Mouse (Mus musculus): ENCODE measurements around the gene Elf4.
"Not testable (repeated sequence)": the region's sequence is repeated elsewhere in the genome, so short reads cannot be mapped to it uniquely, and the experiment has no call there.

The Elf4 gene

DNA sequence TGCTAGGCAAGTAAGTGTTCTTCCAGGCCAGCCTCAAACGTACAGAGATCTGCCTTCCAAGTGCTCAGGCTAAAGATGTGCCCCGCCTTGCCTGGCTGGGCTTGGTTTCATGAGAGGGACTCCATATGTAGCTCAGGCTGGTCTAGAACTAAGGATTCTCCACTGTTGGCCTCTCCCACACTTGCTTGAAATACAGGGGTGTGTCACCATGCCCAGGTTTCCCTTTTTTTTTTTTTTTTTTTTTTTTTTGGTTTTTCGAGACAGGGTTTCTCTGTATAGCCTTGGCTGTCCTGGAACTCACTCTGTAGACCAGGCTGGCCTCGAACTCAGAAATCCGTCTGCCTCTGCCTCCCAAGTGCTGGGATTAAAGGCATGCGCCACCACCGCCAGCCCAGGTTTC is 26.9 kb downstream of the Elf4 start:
- not testable (repeated sequence) for DNase-seq (ENCODE audit: low read depth, low spot score)

DNA sequence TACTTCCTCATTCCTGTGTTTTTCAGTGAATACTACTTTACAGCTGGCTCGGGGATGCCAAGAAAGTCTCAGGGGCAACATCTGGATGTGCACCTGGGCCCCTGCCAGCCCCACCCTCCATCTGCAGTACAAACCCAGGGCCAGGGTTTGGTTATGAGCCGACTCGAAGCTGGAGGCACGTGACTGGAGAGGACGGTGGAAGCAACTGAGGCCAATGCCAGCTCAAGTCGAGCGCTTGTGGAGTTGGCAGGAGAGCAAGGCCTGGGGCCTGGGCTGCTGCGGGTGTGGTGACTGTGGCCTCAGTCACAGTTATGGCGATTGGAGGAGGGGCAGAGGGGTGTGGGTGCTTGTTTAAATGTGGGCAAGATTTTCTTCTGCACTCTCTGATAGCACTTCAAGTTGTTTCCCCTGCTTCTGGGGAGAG is 27.4 kb downstream of the Elf4 start:
- DNase-seq (ENCODE audit: low read depth, low spot score) = no peak

DNA sequence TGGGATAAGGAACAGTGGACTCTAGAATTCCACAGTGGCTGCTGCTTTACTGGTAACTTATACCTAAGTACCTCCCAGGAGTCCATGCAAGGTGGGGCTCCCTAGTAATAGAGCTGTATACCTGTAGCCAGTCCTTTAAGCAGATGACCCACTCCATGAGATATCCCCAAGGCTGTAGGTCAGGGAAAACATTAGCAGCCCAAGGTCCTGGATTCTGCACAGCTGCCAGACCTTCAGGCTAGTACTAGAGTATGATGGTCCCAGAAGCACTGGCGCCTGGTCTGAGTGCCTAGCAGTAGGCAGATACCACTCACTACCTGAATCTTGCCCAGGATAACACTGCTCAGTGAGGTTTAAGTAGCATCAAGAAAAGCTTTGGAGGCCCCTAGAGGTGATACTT is 28.7 kb downstream of the Elf4 start:
- no peak for DNase-seq (ENCODE audit: low read depth, low spot score)

DNA sequence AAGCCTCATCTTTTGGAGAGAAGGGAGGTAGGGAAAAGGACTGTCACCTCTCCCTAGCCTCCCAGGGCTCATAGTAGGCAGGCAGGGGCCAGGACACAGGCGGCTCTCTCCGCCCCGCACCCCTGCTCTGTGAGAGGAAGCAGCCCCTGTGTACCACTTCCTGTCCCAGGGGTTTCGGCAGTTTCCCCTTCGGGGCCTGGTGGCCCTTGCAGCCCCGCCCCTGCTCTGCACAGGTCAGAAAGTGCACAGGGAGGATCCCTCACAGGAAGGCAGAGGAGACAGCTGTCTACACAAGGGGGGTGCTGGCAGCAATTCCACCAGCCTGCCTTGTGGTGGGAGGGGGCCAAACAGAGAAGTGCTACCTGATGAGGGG is 29.4 kb downstream of the Elf4 start:
- no peak for DNase-seq (ENCODE audit: low read depth, low spot score)

DNA sequence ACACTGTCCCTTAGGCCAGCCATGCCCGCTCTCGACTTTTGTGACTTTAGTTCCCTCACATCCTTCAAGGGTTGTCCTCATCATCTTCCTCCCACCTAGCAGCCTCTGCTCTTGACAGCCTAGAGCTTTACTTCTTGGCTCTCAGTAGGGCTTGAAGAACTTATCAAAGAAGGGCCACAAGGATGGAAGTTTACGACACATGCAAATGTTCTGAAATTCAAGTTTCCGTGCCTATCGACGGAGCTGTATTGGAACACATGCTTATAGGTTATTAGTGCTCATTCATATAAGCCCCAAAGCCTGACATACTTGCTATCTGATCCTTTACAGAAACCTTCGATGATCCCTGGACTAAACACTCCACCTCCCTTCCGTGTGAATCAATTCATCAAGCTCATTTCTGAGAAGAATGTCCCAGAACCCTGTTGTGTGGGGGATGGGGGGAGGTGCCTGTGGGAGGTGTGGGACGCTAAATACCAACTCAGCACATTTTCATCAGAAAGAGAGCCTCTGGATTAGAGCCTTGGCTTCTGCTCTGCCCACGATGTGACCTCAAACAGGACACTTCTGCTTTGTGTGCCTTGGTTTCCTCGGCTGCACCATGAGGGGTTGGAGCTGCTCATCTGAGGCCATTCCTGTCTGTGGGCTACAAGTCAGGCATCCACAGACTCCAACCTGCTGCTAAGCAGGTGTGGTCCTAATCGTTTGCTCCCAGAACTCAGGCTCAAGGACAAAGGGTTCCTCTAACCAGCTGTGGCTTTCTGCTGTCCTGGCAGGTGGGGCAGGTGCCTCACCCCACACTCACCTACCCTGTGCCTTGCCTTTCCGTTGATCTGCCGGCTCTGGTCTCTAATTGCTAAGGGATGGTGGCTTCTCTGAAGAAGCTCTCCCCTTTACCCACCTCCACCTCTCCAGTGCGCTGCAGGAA is 30.1 kb downstream of the Elf4 start:
- no peak for DNase-seq (ENCODE audit: low read depth, low spot score)

DNA sequence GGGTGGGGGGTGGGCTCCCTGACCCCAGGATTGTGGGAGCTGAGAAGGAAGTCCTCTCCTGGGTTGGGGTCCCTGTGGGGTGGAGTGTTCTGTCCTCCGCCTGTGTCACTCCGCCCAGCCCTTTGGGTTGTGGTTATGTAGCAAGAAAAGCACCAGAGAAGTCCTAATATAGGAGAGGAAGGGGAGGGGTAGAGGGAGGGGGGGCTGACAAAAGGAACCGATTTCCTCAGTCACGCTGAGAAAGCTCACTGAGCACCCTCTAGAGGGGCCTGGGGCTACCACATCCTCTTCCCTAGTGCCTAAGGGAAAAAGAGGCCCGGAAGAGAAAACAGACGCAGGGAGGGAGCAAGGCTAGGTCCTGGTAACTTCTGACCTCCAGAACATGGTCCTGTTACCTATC is 33.4 kb downstream of the Elf4 start:
- no peak for DNase-seq (ENCODE audit: low read depth, low spot score)

DNA sequence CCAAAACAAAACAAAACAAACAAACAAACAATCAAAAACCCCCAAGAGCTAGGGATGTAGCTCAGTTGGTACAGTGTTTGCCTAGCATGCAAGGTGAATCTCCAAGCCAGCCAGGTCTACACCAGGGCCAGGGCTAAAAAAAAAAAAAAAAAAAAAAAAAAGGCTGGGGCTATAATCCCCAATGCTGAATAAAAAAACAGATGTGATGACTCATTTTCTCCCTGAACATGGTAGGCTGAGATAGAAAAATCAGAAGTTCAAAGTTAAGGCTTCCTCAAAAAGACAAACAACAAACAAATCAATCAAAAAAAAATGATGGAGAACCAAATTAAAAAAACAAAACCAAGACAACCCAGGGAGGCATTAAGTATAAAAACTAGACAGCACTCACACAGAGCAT is 33.8 kb downstream of the Elf4 start:
- no peak for DNase-seq (ENCODE audit: low read depth, low spot score)

DNA sequence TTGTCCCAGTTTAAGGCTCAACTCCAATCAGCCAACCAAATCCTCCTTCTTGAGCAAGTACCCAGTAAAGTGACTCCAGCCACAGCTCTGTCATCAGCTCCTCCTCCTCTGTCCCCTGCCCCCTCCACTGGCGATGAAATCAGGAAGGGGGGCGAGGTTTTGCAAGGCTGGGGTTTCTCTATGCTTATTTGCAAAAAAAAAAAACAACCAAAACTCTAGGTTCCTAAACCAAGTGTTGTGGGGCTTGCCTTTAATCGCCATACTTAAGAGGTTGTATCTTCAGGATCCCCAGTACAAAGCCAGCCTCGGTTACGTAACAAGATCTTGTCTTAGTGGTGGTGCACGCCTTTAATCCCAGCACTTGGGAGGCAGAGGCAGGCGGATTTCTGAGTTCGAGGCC is 34.3 kb downstream of the Elf4 start:
- no peak for DNase-seq (ENCODE audit: low read depth, low spot score)

DNA sequence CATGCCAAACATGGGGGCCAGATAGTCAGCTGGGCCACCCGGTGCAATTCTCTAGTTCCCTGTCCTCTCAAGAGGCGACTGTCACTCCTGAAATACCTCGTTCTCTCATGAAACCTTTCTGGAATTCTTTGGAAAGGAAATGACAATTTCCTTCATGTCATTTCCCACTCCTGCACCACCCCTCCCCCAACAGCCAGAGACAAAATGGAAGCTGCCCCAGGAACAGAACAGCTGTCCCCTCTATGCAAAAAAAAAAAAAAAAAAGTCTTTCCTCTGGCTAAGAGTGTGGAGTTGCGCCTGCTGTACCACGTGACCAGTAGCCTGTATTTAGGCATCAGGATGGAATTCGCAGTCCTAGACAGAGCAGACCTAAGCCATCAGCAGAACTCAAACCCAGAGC is 34.7 kb downstream of the Elf4 start:
- no peak for DNase-seq (ENCODE audit: low read depth, low spot score)

DNA sequence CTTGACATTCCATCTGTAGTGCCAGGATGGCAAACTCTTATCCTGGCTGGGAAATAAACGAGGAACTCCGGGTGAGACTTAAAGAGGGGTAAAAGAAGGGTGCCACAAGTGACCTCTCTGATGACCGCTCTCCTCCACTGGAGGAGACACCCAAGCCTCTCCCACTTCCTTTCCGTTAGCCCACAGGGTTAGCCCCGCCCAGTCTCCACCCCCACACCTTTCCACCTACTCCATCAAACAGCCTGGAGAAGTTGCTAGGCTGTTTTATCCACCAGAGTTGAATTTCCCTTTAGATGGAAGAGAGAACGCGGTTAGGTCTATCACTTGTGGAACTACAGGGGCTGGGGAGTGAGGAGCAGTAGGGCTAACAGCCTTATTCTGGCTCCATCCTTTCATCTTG is 37.7 kb downstream of the Elf4 start:
- no peak for DNase-seq (ENCODE audit: low read depth, low spot score)

DNA sequence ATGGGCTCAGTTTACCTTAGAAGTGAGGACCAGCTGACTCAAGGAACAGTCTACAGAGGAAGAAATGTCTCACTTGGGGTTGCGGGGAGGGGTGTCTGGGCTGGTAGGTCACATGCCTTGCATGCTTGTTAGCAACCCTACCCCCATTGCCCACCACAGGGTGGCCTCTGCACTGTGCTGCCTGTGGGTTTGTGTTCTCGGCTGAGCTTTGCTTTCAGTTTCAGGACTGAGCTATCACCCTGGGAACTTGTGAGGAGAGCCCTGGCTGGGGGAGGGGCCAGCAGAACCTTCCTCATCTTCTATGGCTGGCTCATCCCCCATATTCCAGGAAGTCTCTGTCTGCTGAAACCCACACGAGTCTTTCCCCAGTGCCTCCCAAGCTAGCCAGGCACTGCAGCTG is 38.3 kb downstream of the Elf4 start:
- peak; percentile 33 for DNase-seq (ENCODE audit: low read depth, low spot score)

DNA sequence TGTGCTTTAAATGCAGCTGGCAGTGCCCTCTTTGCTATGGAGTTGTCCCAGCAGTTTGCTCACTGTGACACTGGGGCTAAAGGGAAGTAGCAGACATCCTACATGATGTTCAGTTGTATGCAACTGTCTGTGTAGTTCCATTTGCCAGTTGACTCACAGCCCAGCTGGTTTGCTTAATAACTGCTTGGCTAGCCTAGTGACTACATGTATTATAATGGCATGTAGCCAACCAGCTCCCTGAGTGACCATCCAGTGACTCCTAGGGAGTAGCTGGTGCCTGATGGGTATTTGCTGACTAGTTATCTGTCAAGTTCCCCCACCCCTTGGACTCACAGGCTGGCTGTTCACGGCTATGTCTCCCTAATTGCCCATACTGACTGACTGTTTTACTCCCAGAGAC is 39.3 kb downstream of the Elf4 start:
- DNase-seq (ENCODE audit: low read depth, low spot score) = peak; percentile 36

DNA sequence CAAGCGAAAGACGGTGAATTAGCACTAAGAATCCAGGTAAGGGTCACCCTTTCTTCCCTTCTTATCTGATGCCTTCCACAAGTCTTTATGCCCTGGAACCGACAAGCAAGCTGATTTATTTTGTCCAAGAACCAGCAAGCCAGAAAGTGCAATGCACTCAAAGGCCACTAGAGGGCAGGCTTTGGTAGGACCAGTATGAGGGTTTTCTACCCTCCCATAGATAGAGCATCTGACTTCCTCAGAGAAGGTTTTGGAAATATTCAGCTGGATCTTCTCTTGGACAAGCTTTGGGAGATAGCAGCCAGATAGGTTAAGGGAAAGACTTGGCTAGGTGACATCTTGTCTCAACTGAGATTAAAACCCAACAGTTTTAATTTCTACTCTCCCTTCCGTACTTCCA is 39.9 kb downstream of the Elf4 start:
- peak; percentile 61 for DNase-seq (ENCODE audit: low read depth, low spot score)

DNA sequence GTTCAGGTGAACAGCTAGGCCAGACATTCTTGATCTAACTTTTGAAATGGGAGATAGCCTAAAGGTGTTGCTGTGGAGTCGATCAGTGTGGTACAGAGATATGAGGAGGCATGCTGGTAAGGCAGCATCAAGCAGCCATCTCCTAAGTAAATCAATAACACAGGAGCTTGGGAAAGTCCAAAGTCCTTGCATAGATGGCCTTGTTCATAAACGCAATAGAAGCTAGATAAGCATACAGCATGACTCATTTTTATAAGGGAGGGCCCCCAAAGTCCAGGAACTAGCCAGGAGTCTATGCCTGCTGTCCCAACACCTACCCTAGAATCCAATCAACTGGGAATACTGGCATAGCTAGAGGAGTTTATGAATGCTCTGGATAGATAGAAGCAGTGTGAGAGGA is 44.5 kb downstream of the Elf4 start:
- no peak for DNase-seq (ENCODE audit: low read depth, low spot score)

DNA sequence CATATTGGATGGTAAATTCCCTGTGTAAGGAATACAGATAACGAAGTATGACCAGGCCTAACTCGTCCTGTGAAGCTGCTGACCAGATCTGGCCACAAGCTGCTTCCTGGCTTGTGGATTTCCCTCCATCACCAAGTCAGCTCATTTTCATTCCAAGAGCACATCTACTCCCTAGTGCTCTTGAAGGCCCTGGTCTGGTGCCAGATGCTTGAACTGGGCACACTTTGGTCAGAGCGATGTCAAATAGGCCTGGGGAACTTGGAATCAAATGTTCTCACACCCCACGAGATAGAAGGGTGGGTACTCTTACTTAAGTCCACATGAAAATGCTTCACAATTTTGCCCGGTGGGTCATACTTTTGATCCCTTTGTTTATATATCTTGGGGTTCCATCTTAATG is 48.6 kb downstream of the Elf4 start:
- DNase-seq (ENCODE audit: low read depth, low spot score) = no peak

DNA sequence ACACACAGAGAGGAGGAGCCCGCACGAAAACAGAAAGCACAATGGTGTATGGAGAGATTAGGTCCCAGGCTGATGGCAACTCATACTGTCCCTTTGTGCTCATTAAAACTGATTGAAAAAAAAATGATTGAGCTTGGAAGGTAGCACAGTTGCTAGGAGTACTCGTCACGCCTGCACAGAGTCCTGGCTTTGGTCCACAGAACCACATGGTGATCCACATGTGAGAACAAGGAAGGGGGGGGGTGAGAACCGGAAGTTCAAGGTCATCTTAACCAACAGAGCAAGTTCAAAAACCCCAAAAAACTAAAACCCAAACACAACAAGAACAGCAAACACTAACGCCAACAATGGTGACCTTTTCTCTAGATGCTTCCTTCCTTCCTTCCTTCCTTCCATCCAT is 50.3 kb downstream of the Elf4 start:
- DNase-seq (ENCODE audit: low read depth, low spot score) = no peak

DNA sequence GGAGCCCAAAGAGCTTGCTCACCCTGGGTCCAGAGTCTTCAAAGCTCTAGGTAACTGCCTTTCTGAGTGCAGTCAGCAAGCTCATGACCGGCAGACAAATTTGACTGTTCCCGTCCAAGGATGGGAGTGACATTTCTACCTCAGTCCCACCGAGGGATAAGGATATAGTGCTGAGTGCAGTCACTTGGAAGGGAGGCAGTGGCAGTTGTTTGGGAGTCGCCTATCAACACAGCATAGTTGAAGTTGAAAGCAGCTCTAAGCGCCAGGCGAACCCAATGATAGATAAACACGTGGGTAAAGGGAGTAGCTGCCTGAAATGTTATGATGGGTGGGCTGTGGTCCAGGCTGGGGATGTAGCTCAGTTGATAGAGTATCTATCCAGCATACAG is 52.5 kb downstream of the Elf4 start:
- DNase-seq (ENCODE audit: low read depth, low spot score) = no peak

DNA sequence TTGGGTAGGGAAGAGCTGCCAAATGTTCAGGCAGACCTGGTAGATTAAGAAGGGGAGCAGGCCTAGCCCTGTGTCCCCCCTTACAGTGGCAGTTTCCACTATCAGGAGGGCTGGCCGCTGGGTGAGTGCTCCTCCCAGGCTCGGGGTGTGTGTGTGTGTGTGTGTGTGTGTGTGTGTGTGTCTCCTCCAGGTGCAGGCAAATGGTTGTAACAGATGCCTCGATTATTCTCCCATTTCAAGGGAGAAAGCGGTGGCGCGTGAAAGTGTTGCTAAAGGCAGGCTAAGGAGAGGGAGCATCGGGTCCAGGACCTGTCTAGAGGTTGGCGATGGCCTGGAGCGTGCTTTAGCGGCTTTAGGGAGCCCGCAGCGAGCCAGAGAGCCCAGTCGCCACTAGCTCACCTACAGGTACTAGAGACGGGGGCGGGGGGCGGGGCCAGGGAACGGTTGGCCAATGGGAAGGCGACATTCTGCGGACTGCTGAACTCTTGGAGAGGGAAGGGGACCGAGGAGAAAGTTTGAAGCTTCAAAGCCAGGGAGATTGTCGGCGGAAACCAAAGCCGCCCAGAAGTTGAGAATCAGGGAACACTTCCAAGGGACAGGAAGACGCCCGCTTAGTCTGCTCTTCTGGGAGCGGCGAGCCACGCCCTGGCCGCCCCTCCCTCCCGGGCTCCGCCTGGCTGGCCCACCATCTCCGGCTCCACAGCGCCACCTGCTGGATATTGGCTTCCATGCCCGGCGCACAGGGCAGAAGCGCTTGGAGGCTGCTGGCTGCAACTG is 53.1 kb downstream of the Elf4 start:
- peak; percentile 68 for DNase-seq (ENCODE audit: low read depth, low spot score)

DNA sequence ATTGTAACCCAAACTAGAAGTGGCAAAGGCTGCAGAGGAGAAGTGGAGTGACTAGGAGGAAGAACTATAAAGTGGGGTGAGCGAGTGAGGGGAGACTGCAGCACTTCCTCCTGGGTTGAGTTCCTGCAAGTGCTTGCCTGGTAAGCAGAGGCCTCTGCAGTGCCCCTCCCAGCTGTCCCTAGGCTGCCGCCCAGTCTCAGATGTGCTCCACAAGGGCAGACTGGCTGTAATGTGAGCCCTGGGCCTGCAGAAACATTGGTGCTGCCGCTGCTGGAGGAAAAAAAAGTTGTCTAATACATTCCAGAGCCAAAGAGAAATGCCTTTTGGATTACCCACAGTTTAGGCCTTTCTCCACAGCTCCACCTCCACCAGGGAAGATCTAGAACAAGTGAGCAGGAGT is 57.8 kb downstream of the Elf4 start:
- DNase-seq (ENCODE audit: low read depth, low spot score) = peak; percentile 64

DNA sequence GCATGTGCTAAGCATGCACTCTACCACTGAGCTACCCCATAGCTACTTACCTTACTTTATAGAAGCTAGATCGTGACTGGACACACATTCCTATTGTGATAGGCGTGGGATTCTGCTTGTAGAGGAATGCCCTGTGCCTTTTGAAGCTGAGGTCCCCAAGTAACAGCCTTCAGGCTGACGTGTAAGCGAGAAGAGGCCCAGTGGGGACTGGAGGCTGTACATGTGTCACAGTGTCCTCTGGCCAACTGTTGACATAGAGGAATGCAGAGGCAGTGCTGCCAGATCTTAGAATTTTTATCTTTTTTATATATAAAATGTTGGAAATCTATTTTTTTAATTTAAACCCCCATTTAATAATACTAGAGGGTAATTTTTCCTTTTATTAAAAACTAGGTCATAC is 62.9 kb downstream of the Elf4 start:
- DNase-seq (ENCODE audit: low read depth, low spot score) = no peak

DNA sequence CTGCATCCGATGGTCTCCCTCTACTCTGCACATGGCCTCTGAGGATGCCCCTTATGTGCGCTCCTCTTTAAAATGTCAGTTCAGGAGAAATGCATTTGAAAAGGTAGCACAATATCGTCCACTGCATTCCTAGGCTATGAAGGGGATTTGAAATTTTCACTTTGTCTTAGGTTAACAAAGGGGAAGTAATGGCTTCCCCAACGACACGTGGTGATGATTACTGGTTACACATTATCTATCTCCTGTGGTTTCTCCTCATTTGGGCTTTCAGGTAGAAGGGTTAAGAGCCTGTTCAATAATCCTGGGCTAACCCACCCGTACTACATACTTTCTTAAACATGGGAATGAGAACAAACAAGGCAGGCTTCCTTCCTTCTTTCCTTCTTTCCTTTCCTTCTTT is 73.6 kb downstream of the Elf4 start:
- no peak for DNase-seq (ENCODE audit: low read depth, low spot score)

DNA sequence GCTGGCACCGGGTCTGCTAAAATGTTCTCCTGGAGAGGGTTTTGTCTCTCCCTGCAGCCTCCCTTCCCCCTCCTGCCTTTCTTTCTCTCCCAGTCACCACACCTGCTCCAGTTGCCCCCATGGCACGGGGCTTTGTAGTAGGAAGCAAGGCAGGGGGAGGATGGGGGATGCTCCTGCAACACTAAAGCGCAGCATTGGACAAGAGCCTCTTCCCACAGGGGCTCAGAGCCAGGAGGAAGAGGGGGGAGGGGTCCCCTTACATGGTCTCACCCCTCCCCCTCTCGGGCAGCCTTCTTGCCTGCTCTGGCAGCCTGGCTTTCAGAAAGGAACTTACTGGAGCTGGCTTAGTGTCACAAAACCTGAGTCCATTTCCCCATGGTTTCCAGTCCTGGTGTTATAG is 77.0 kb downstream of the Elf4 start:
- no peak for DNase-seq (ENCODE audit: low read depth, low spot score)

DNA sequence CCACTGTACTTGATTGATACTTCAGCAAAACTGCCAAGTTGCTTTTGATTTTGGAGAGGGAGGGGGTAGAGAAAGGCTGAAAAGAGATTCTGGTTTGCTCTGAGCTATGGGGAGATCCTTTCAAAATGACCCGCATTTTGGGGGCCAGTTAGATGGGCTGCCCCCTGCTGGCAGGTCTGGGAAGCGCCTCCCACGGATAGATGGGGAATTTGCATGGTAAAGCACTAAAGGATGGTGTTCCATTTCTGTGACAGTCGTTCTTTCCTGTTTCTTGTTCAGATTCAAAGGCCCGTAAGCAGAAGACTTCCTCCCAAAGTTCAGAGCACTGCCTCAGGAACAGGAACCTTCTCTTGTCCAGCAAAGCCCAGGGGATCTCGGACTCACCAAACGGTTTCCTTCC is 79.3 kb downstream of the Elf4 start:
- DNase-seq (ENCODE audit: low read depth, low spot score) = no peak
